Mouse (Mus musculus) ovary, adult 10 weeks (tissue): ENCODE measurements around the gene Gm49355. TPM values are rescaled to one million over a fixed set of nuclear protein-coding genes. Genes with fewer than 3 reads are reported as not detected.

Source experiments
- polyA plus RNA-seq: library from polyadenylated mRNA; stranded (reverse); fragments of 350-450 nt; fragmentation: Illumina TruSeq; extraction: RNeasy Lipid Tissue Mini Kit (QIAGEN cat#74804); gene quantifications from one replicate; pipeline ENCODE4 v1.2.3, GENCODE M21; 2014

Gm49355 gene
- not detected for polyA plus RNA-seq

DNA sequence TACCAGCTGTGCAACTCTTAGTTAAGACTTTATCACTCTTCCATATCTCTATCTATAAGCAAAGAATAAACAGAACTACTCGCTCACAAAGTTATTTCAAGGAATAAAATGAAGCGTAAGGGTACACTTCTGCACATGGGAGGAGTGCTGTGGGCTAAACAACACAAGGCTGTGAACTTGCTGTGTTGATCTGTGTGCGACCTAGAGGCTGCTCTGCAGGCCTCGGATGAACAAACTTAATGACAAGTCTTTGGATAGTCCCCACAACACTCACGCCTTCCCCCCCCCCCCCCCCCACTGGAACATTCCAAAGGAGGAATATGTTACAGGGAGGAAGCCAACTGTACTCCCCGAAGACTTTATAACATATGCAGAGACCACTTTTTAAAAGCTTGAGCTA, at the start of gene Gm49355:
TSS of gene Gm49355 (plus strand) at position 336 of the 400 bp plus-strand sequence.

DNA sequence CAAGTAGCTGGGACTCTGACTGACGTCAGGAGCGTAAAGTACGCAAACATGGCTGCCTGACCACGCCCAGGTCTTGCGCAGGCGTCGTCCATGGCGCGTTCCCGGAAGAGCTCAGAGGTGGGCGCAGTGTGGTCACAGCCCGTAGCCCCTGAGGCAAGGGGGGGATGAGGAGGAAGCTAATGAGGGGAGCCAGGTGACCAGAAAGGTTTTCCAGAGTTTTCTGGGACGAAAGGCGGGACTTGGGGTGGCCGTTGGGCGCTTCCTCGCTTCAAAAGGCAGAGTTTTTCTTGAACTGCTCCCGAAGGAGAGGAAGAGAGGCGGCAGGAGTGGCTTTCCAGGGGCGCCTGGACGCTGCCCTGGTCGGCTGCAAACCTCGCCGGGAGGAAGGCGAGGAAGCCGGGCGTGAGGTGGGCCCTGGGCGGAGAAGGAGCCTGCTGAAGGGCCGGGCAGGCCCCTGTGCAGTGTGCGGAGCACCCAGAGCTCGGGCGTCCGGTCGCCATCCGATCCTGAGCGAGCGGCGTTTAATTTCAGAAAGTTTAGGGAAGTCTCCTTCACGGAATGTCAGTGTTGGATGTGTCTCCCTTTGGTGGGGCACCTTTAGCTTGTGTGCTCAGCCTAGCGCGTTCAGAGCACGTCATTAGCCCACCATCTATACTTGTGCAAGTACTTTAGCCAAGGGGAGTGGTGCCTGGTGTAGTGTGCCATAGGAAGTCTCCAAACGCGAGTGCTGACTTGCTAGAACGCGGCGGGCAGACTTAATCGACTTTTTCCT, 551 bp downstream of the Gm49355 start, which contains the start of gene 3830406C13Rik:
TSS of gene 3830406C13Rik (plus strand) at position 33 of the 772 bp plus-strand sequence.

GRCm38 (mm10) chr14:12348089-12348488, 64.3 kb downstream of the Gm49355 start, which contains the start of gene Fezf2:
Gene Fezf2 (minus strand): TSS chr14:12348189.

Other genes starting within 250 kb of the Gm49355 start
- gene 3830406C13Rik, start 197 bp downstream of the Gm49355 start, polyA plus RNA-seq = 161 TPM
- not detected for gene Fezf2, start 64.2 kb downstream of the Gm49355 start, polyA plus RNA-seq